Mouse (Mus musculus) limb, embryonic 13.5 days (tissue): ENCODE measurements around the gene 1500009C09Rik. TPM values are rescaled to one million over a fixed set of nuclear protein-coding genes. Genes with fewer than 3 reads are reported as not detected.

Experiments
- ATAC-seq: fragments of 200-750 bp; cut with Nextera tagmentation; 2 replicates; pipeline ENCODE4 v1.8.0; 2017; ENCODE audit warnings: low read depth, moderate number of reproducible peaks, moderate TSS enrichment; ENCODE audit not compliant: low FRiP score
- H3K27ac ChIP-seq: fragments of 300-500 bp; sonication (generic); 2 replicates; pipeline ENCODE4 v1.5.1; 2015; ENCODE audit warnings: inconsistent platforms, mild to moderate bottlenecking, moderate library complexity
- H3K27me3 ChIP-seq: fragments of 300-500 bp; sonication (generic); 2 replicates; pipeline ENCODE4 v1.6.1; 2015; ENCODE audit warnings: mild to moderate bottlenecking, inconsistent platforms
- H3K36me3 ChIP-seq: fragments of 300-500 bp; sonication (generic); 2 replicates; pipeline ENCODE4 v1.6.1; 2015; ENCODE audit warnings: inconsistent platforms, mild to moderate bottlenecking, moderate library complexity
- H3K4me1 ChIP-seq: fragments of 300-500 bp; sonication (generic); 2 replicates; pipeline ENCODE4 v1.6.1; 2015; ENCODE audit warnings: inconsistent platforms
- H3K4me2 ChIP-seq: fragments of 300-500 bp; sonication (generic); replicated peaks from 2 replicates; pipeline ENCODE4 v1.6.1; 2015; ENCODE audit warnings: inconsistent platforms, mild to moderate bottlenecking, moderate library complexity
- H3K4me3 ChIP-seq: fragments of 300-500 bp; sonication (generic); 2 replicates; pipeline ENCODE4 v1.5.1; 2015; ENCODE audit warnings: moderate library complexity, mild to moderate bottlenecking, inconsistent platforms
- H3K9ac ChIP-seq: fragments of 300-500 bp; sonication (generic); 2 replicates; pipeline ENCODE4 v1.6.1; 2015; ENCODE audit warnings: mild to moderate bottlenecking, inconsistent platforms
- H3K9me3 ChIP-seq: fragments of 300-500 bp; sonication (generic); 2 replicates; pipeline ENCODE4 v1.6.1; 2016; ENCODE audit warnings: inconsistent platforms
- WGBS: fragments of 180-500 bp; shearing (Covaris S2); methylation state at CpG from one replicate; pipeline ENCODE4 v1.1.7; 2015; 5-methylcytosine and 5-hydroxymethylcytosine counted together
- polyA plus RNA-seq: library from polyadenylated mRNA; unstranded; fragments of >200 nt; fragmentation: Nextera tagmentation; extraction: Ambion mirVana; gene quantifications from 2 replicates; pipeline ENCODE4 v1.2.1, GENCODE M21; 2015

Gene 1500009C09Rik
- polyA plus RNA-seq, 1 experiment from 2014 or later = not detected

- Histone ChIP-seq H3K9ac (peak overlapping the region; percentile 64), H3K4me3 (peak overlapping the region; percentile 53), H3K27ac (no peak overlapping the region), H3K27me3 (peaks cover 99% of the 10 kb centered on the region), H3K4me2 (peak overlapping the region; percentile 81), H3K9me3 (no peaks in the 10 kb centered on the region), H3K36me3 (no peaks in the 10 kb centered on the region; the same call in 1 of the 2 replicates), H3K4me1 (peaks cover 46% of the 10 kb centered on the region)
- WGBS = under 1% methylated on average over 102 of the region's 112 CpGs
- ATAC-seq = peak; percentile 34; the same call in 1 of the 2 replicates
Observed at GRCm38 (mm10) chr15:82211911-82212751, 40.1 kb upstream of the 1500009C09Rik start.

DNA sequence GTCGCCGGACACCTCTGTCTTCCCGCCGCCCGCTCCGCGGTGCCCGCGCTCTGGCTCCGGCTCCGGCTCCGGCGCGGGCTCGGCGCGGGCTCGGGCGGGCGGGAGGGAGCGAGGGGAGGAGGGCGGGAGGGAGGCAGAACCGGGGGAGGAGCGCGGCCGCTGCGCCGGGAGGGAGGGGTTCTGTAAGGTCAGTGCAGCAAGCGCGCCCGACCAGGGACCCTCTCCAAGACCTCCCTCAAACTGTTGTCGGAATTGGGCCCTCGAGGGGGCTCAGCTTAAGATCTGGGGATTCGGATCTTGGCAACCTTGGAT, 39.5 kb upstream of the 1500009C09Rik start, which contains the start of gene Shisa8:
Shisa8 (minus strand) TSS at position 64 of the 312 bp plus-strand sequence.
- WGBS = under 1% methylated on average over 22 of the region's 34 CpGs
- peak within 1 kb of the TSS; percentile 53 for H3K4me3 ChIP-seq
- no peaks in the 10 kb centered on the region for H3K9me3 ChIP-seq
- peak within 1 kb of the TSS; percentile 81 for H3K4me2 ChIP-seq
- H3K27ac ChIP-seq = no peak within 1 kb of the TSS
- H3K9ac ChIP-seq = peak within 1 kb of the TSS; percentile 64
- H3K4me1 ChIP-seq = peaks cover 43% of the 10 kb centered on the region
- no peaks in the 10 kb centered on the region for H3K36me3 ChIP-seq
- ATAC-seq = peak; percentile 38; the same call in 1 of the 2 replicates
- H3K27me3 ChIP-seq = peaks cover 96% of the 10 kb centered on the region

DNA sequence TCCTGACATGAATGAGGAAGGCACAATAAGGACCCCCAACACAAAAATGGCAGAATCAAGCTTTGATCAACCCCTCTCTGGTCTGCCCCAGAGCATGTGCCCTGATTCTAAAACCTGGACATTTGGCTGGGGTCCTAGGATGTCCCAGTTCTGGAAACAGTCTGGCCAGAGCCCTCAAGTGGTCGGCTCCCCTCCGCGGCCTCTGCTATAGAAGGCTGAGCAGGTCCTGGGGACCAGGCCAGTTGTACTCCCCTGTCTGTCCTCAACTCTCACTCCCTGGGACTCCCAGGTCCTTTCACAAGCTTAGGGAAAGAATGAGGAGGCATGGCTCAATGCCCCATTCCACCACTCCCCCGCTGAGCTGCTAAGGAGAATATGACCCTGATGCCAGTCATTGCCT, 39.0 kb upstream of the 1500009C09Rik start:
- Histone ChIP-seq H3K4me1 (peaks cover 42% of the 10 kb centered on the region), H3K4me3 (peak overlapping the region; percentile 53; the same call in 1 of the 2 replicates), H3K4me2 (peak overlapping the region; percentile 81; the same call in 1 of the 2 replicates), H3K9ac (no peak overlapping the region), H3K9me3 (no peaks in the 10 kb centered on the region), H3K27ac (no peak overlapping the region), H3K36me3 (no peaks in the 10 kb centered on the region), H3K27me3 (peaks cover 94% of the 10 kb centered on the region)
- WGBS = 6% methylated on average over 4 of the region's 4 CpGs
- ATAC-seq = no peak

DNA sequence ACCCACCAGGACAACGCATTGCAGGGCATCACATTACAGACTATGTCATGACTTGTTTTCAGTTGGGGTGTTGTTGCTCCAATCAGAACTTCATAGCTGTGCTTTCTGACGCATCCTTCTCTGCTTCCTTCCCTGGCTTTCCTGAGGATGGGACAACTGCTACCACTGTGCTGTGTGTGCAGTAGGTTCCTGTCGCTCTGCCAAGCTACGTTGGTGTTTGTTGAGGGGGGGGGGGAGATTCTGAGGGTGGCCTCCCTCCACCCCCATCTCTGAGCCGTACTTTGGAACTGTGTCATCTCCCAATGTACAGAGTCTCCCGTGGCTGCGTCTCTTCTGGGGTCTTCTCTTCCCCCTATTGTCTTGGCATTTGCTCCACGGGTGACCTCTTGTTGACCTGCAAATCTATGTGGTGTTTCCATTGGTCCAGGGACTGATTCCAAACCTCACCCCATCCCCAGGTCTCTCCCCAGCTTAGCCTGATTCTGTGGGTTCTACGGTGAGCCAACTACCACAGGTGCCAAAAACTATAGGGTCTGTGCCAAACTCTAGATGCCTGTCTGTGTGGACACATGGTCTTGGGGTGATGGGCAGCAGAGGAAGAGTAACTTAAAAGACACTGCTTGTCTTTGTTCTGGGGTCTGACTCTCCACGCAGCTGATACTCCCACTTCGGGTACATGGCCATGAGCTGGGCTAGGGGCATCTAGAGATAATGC, 36.7 kb upstream of the 1500009C09Rik start:
- Histone ChIP-seq H3K9me3 (no peaks in the 10 kb centered on the region), H3K4me2 (no peak overlapping the region), H3K4me3 (no peak overlapping the region), H3K27me3 (peaks cover 77% of the 10 kb centered on the region), H3K4me1 (peaks cover 42% of the 10 kb centered on the region), H3K9ac (no peak overlapping the region), H3K27ac (no peak overlapping the region), H3K36me3 (no peaks in the 10 kb centered on the region)
- WGBS = 50% methylated on average over 11 of the region's 11 CpGs
- no peak for ATAC-seq

GRCm38 (mm10) chr15:82216142-82216827, 35.9 kb upstream of the 1500009C09Rik start:
- Histone ChIP-seq H3K9me3 (no peaks in the 10 kb centered on the region), H3K9ac (no peak overlapping the region), H3K4me1 (peaks cover 38% of the 10 kb centered on the region), H3K4me2 (no peak overlapping the region), H3K27ac (no peak overlapping the region), H3K36me3 (no peaks in the 10 kb centered on the region), H3K27me3 (peaks cover 69% of the 10 kb centered on the region), H3K4me3 (no peak overlapping the region)
- no peak for ATAC-seq
- 44% methylated on average over 20 of the region's 20 CpGs for WGBS

DNA sequence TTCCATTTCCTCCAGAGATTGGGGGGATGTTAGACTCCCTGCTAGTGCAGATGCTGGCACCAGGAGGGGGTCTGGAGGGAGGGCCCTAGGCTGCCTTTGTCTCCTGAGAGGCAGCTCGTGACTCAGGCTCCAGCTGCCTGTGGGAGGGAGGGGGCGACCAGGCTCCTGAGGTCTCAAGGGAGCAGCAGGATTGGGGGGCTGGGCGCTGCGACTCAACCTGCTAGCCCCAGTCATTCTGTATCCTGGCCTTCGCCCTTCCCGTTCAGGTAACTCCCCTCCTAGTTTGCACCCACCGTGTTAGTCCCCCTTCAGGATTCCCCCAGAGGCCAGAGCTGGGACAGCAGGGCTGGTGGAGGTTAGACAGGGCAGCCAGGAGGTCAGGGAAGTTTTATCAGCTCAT, 35.2 kb upstream of the 1500009C09Rik start:
- H3K4me3 ChIP-seq = no peak overlapping the region
- 18% methylated on average over 7 of the region's 7 CpGs for WGBS
- no peak overlapping the region for H3K27ac ChIP-seq
- no peak overlapping the region for H3K4me2 ChIP-seq
- ATAC-seq = no peak
- H3K9ac ChIP-seq = no peak overlapping the region
- H3K9me3 ChIP-seq = no peaks in the 10 kb centered on the region
- H3K27me3 ChIP-seq = peaks cover 68% of the 10 kb centered on the region
- peaks cover 30% of the 10 kb centered on the region for H3K4me1 ChIP-seq
- no peaks in the 10 kb centered on the region for H3K36me3 ChIP-seq

DNA sequence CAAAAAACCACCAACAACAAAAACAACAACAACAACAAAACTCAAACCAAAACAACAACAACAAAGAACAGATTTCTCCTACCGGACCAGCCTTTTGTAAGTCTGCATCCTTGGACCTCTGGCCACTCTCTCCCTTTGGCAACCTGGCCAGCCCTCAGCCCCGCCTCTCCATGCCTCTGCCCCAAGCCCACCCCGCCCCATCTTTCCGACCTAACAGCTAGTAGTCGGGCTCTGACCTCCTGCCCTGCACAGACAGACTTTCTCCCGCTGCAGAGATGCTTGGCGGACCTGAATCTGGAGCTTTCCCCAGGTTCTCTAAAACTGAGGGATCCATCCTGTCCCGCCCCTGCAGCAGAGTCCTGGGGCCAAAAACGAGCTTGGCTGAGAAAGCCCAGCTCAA, 34.2 kb upstream of the 1500009C09Rik start:
- no peaks in the 10 kb centered on the region for H3K9me3 ChIP-seq
- H3K27ac ChIP-seq = no peak overlapping the region
- H3K4me1 ChIP-seq = peaks cover 21% of the 10 kb centered on the region
- H3K36me3 ChIP-seq = no peaks in the 10 kb centered on the region
- 40% methylated on average over 9 of the region's 9 CpGs for WGBS
- ATAC-seq = no peak
- H3K4me2 ChIP-seq = no peak overlapping the region
- peaks cover 68% of the 10 kb centered on the region for H3K27me3 ChIP-seq
- no peak overlapping the region for H3K4me3 ChIP-seq
- no peak overlapping the region for H3K9ac ChIP-seq

DNA sequence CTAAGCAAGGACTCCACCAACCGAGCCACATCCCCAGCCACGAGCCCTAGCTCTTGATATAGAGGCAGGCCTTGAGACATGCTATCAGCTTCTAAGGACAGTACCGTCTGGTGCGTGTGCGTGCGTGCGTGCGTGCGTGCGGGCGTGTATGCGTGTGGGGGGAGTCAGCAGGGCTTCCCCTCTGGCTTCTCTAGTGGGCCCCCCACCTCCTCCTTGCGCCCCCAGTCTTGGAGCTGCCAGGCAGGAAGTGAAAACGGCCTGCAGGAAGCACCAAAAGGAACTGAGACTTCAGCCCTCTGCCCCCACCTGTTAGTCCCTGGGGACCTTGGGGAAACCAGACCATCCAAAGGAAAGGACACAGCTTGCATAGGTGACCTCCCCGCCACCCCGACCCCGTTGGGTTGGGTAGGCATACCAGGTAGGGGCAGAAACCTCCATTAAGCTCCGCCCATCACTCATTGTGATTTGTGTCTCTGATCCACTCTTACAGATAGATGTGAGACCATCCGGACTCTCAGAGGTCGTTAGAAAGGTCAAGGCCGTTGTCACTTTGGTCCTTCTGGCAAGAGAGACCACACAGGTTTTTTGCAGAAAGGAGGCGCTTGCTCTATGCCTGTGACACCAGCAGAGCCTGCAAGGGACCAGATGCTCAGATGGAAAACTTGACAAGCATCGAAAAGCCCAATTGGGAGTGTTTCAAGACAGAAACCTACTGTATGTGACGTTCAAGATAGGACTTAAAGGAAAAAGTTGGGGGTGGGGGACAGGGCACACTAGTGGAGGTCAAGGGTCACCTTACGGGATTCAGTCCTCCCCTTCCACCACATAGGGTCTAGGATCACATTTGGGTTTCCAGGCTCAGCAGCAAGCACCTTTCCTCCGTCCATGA, 33.2 kb upstream of the 1500009C09Rik start:
- H3K27ac ChIP-seq = no peak overlapping the region
- 77% methylated on average over 26 of the region's 26 CpGs for WGBS
- H3K9me3 ChIP-seq = no peaks in the 10 kb centered on the region
- H3K9ac ChIP-seq = no peak overlapping the region
- H3K4me1 ChIP-seq = peaks cover 23% of the 10 kb centered on the region
- no peaks in the 10 kb centered on the region for H3K36me3 ChIP-seq
- no peak overlapping the region for H3K4me3 ChIP-seq
- H3K4me2 ChIP-seq = no peak overlapping the region
- H3K27me3 ChIP-seq = peaks cover 68% of the 10 kb centered on the region
- no peak for ATAC-seq

- Histone ChIP-seq H3K9ac (no peak overlapping the region), H3K36me3 (no peaks in the 10 kb centered on the region), H3K4me2 (no peak overlapping the region), H3K4me1 (peaks cover 30% of the 10 kb centered on the region), H3K27ac (no peak overlapping the region), H3K4me3 (no peak overlapping the region), H3K9me3 (no peaks in the 10 kb centered on the region), H3K27me3 (peaks cover 69% of the 10 kb centered on the region)
- no peak for ATAC-seq
- 69% methylated on average over 11 of the region's 12 CpGs for WGBS
Observed at GRCm38 (mm10) chr15:82220003-82220675, 32.1 kb upstream of the 1500009C09Rik start.

- no peaks in the 10 kb centered on the region for H3K9me3 ChIP-seq
- no peaks in the 10 kb centered on the region for H3K36me3 ChIP-seq
- no peak for ATAC-seq
- peaks cover 20% of the 10 kb centered on the region for H3K4me1 ChIP-seq
- H3K27me3 ChIP-seq = peaks cover 68% of the 10 kb centered on the region
- 64% methylated on average over 14 of the region's 14 CpGs for WGBS
- no peak overlapping the region for H3K4me2 ChIP-seq
- H3K9ac ChIP-seq = no peak overlapping the region
- no peak overlapping the region for H3K4me3 ChIP-seq
- H3K27ac ChIP-seq = no peak overlapping the region
Observed at GRCm38 (mm10) chr15:82221104-82221860, 30.9 kb upstream of the 1500009C09Rik start.
